Mouse (Mus musculus) kidney, embryonic 16.5 days (tissue): Measurements from ENCODE around the gene Tpt1. TPM values are rescaled to one million over a fixed set of nuclear protein-coding genes. Genes with fewer than 3 reads are reported as not detected.
"Not testable (repeated sequence)": the region's sequence is repeated elsewhere in the genome, so short reads cannot be mapped to it uniquely, and the experiment has no call there.

Experiments
- ATAC-seq: fragments of 200-750 bp; cut with Nextera tagmentation; 2 replicates; pipeline ENCODE4 v1.8.0; 2017; ENCODE audit warnings: moderate TSS enrichment; ENCODE audit not compliant: low FRiP score, low TSS enrichment
- H3K27ac ChIP-seq: fragments of 300-500 bp; sonication (generic); 2 replicates; pipeline ENCODE4 v1.5.1; 2014; ENCODE audit warnings: low read length
- H3K27me3 ChIP-seq: fragments of 300-500 bp; sonication (generic); 2 replicates; pipeline ENCODE4 v1.6.1; 2014; ENCODE audit warnings: low read length, control low read depth, mixed read lengths; ENCODE audit not compliant: insufficient read depth
- H3K36me3 ChIP-seq: fragments of 300-500 bp; sonication (generic); 2 replicates; pipeline ENCODE4 v1.6.1; 2014; ENCODE audit warnings: low read length, control low read depth, mixed read lengths; ENCODE audit not compliant: insufficient read depth
- H3K4me1 ChIP-seq: fragments of 300-500 bp; sonication (generic); 2 replicates; pipeline ENCODE4 v1.6.1; 2014; ENCODE audit warnings: low read length, control low read depth, mixed read lengths; ENCODE audit not compliant: insufficient read depth
- H3K4me2 ChIP-seq: fragments of 300-500 bp; sonication (generic); replicated peaks from 2 replicates; pipeline ENCODE4 v1.6.1; 2014; ENCODE audit warnings: low read depth, low read length
- H3K4me3 ChIP-seq: fragments of 300-500 bp; sonication (generic); 2 replicates; pipeline ENCODE4 v1.5.1; 2014; ENCODE audit warnings: mild to moderate bottlenecking, low read length
- H3K9ac ChIP-seq: fragments of 300-500 bp; sonication (generic); replicated peaks from 2 replicates; pipeline ENCODE4 v1.6.1; 2014; ENCODE audit warnings: low read length
- H3K9me3 ChIP-seq: fragments of 300-500 bp; sonication (generic); 2 replicates; pipeline ENCODE4 v1.6.1; 2016; ENCODE audit warnings: low read length, control low read depth
- WGBS: fragments of 180-500 bp; shearing (Covaris S2); extraction: QIAGEN DNeasy Blood & Tissue Kit; methylation state at CpG from one replicate; pipeline ENCODE4 v1.1.7; 2014; 5-methylcytosine and 5-hydroxymethylcytosine counted together
- polyA plus RNA-seq: library from polyadenylated mRNA; unstranded; fragments of >200 nt; fragmentation: Nextera tagmentation; extraction: Ambion mirVana; gene quantifications from 2 replicates; pipeline ENCODE4 v1.2.1, GENCODE M21; 2015

The Tpt1 gene
- polyA plus RNA-seq, 1 experiment from 2014 or later: 911 TPM

GRCm38 (mm10) chr14:75828221-75828620 lies 16.7 kb upstream of the Tpt1 start:
- Histone ChIP-seq H3K36me3 (no peaks in the 10 kb centered on the region), H3K4me2 (peak overlapping the region; percentile 81), H3K9me3 (no peaks in the 10 kb centered on the region), H3K4me1 (peaks cover 22% of the 10 kb centered on the region), H3K27ac (no peak overlapping the region), H3K4me3 (peak overlapping the region; percentile 2; the same call in 1 of the 2 replicates), H3K27me3 (peaks cover 11% of the 10 kb centered on the region; the same call in 1 of the 2 replicates), H3K9ac (peak overlapping the region; percentile 56; the same call in 1 of the 2 replicates)
- ATAC-seq: no peak
- WGBS: 28% methylated on average over 11 of the region's 11 CpGs

- Histone ChIP-seq H3K36me3 (no peaks in the 10 kb centered on the region), H3K4me1 (peaks cover 27% of the 10 kb centered on the region), H3K27ac (peak overlapping the region; percentile 61; the same call in 1 of the 2 replicates), H3K4me3 (peak overlapping the region; percentile 42), H3K9ac (peak overlapping the region; percentile 56), H3K9me3 (no peaks in the 10 kb centered on the region), H3K27me3 (peaks cover 11% of the 10 kb centered on the region; the same call in 1 of the 2 replicates), H3K4me2 (peak overlapping the region; percentile 81)
- ATAC-seq: peak; percentile 50; the same call in 1 of the 2 replicates
- 3% methylated on average over 32 of the region's 32 CpGs for WGBS
These were observed 15.8 kb upstream of the Tpt1 start for GRCm38 (mm10) chr14:75828866-75829806.

- not testable (repeated sequence) for H3K9me3 ChIP-seq, ATAC-seq, H3K36me3 ChIP-seq, H3K4me2 ChIP-seq, H3K4me3 ChIP-seq, H3K27ac ChIP-seq
- 0 out of 2 replicates have a peak overlapping the region, but pooled peaks have one; percentile 17 for H3K9ac ChIP-seq
- peaks cover 11% of the 10 kb centered on the region; the same call in 1 of the 2 replicates for H3K27me3 ChIP-seq
- peaks cover 28% of the 10 kb centered on the region for H3K4me1 ChIP-seq
- 62% methylated on average over 14 of the region's 14 CpGs for WGBS
These were observed 15.1 kb upstream of the Tpt1 start for GRCm38 (mm10) chr14:75829817-75830216.

- no peaks in the 10 kb centered on the region for H3K9me3 ChIP-seq
- no peak overlapping the region for H3K4me3 ChIP-seq
- ATAC-seq: no peak
- H3K4me2 ChIP-seq: no peak overlapping the region
- H3K4me1 ChIP-seq: peaks cover 42% of the 10 kb centered on the region
- H3K36me3 ChIP-seq: no peaks in the 10 kb centered on the region
- peaks cover 11% of the 10 kb centered on the region; the same call in 1 of the 2 replicates for H3K27me3 ChIP-seq
- 92% methylated on average over 2 of the region's 2 CpGs for WGBS
- no peak overlapping the region for H3K27ac ChIP-seq
- H3K9ac ChIP-seq: no peak overlapping the region
These were observed 12.9 kb upstream of the Tpt1 start for GRCm38 (mm10) chr14:75832031-75832430.

GRCm38 (mm10) chr14:75832982-75833381 lies 11.9 kb upstream of the Tpt1 start:
- peak overlapping the region; percentile 98 for H3K4me2 ChIP-seq
- H3K4me3 ChIP-seq: peak overlapping the region; percentile 56
- no peak for ATAC-seq
- 41% methylated on average over 4 of the region's 4 CpGs for WGBS
- no peaks in the 10 kb centered on the region for H3K9me3 ChIP-seq
- H3K27me3 ChIP-seq: peaks cover 7% of the 10 kb centered on the region; the same call in 1 of the 2 replicates
- no peaks in the 10 kb centered on the region for H3K36me3 ChIP-seq
- H3K27ac ChIP-seq: peak overlapping the region; percentile 99
- H3K9ac ChIP-seq: peak overlapping the region; percentile 80; the same call in 1 of the 2 replicates
- H3K4me1 ChIP-seq: peaks cover 47% of the 10 kb centered on the region

- Histone ChIP-seq H3K4me1 (peaks cover 42% of the 10 kb centered on the region), H3K4me2 (peak overlapping the region; percentile 98), H3K4me3 (peak overlapping the region; percentile 56), H3K9ac (peak overlapping the region; percentile 80), H3K36me3 (no peaks in the 10 kb centered on the region), H3K9me3 (no peaks in the 10 kb centered on the region), H3K27me3 (no peaks in the 10 kb centered on the region), H3K27ac (peak overlapping the region; percentile 99)
- WGBS: 4% methylated on average over 12 of the region's 12 CpGs
- peak; percentile 46 for ATAC-seq
These were observed 11.2 kb upstream of the Tpt1 start for GRCm38 (mm10) chr14:75833546-75834250.

- H3K4me2 ChIP-seq: peak overlapping the region; percentile 98
- under 1% methylated on average over 10 of the region's 10 CpGs for WGBS
- ATAC-seq: peak; percentile 90
- peak overlapping the region; percentile 99 for H3K27ac ChIP-seq
- H3K9ac ChIP-seq: peak overlapping the region; percentile 80
- H3K4me3 ChIP-seq: peak overlapping the region; percentile 56
- H3K27me3 ChIP-seq: no peaks in the 10 kb centered on the region
- H3K4me1 ChIP-seq: peaks cover 36% of the 10 kb centered on the region
- H3K9me3 ChIP-seq: no peaks in the 10 kb centered on the region
- no peaks in the 10 kb centered on the region for H3K36me3 ChIP-seq
These were observed 10.6 kb upstream of the Tpt1 start for GRCm38 (mm10) chr14:75834251-75834738.

- peak; percentile 65 for ATAC-seq
- no peaks in the 10 kb centered on the region for H3K36me3 ChIP-seq
- H3K4me3 ChIP-seq: peak overlapping the region; percentile 56
- no peaks in the 10 kb centered on the region for H3K9me3 ChIP-seq
- WGBS: under 1% methylated on average over 16 of the region's 16 CpGs
- peak overlapping the region; percentile 80 for H3K9ac ChIP-seq
- H3K4me2 ChIP-seq: peak overlapping the region; percentile 98
- H3K27ac ChIP-seq: peak overlapping the region; percentile 99
- peaks cover 32% of the 10 kb centered on the region for H3K4me1 ChIP-seq
- H3K27me3 ChIP-seq: no peaks in the 10 kb centered on the region
These were observed 10.0 kb upstream of the Tpt1 start for GRCm38 (mm10) chr14:75834739-75835381.

GRCm38 (mm10) chr14:75836579-75836978 lies 8.3 kb upstream of the Tpt1 start:
- Histone ChIP-seq H3K4me1 (peaks cover 32% of the 10 kb centered on the region), H3K27ac (no peak overlapping the region; the same call in 1 of the 2 replicates), H3K36me3 (no peaks in the 10 kb centered on the region), H3K9ac (no peak overlapping the region), H3K4me2 (no peak overlapping the region), H3K4me3 (no peak overlapping the region), H3K27me3 (no peaks in the 10 kb centered on the region), H3K9me3 (no peaks in the 10 kb centered on the region)
- no peak for ATAC-seq
- 92% methylated on average over 3 of the region's 3 CpGs for WGBS
